Mouse (Mus musculus): ENCODE results near the gene Rpl36. TPM values are rescaled to one million over a fixed set of nuclear protein-coding genes. Genes with fewer than 3 reads are reported as not detected.

Rpl36 gene
- total and polyA plus RNA-seq, 3 experiments: 2,385 to 3,914 TPM; not detected in 1

DNA sequence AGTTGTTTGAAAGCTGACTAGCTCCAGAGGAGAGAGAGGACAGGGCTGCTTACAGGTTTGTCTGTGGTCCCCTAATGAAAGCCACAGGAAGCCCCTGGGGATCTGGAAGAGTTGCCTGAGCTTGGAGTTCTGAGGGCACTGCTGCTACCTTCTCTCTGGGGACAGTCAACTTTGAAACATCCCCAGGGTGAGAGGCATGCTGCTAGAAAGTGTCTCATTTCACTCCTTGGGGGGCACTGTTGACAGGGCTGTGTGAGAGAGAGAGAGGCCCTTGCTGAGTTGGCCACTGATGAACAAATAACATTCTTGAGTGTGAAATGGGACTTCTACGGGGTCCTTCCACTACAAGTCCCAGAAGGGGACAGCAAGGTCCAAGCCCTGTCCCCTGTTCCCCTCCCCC, 25.4 kb upstream of the Rpl36 start:
- Histone ChIP-seq H3K27me3 (ENCODE audit: control insufficient read depth in 1 of 2, insufficient read depth in 2 of 2, low read length in 2 of 2) (no peaks in the 10 kb centered on the region), H3K79me2 (ENCODE audit: control insufficient read depth, insufficient read depth, low read length, poor library complexity) (peaks cover 75% of the 10 kb centered on the region), H3K4me1 (ENCODE audit: control insufficient read depth in 1 of 2, insufficient read depth in 2 of 2, low read length in 2 of 2) (peaks cover 10 to 18% of the 10 kb centered on the region in 2 experiments; a peak in 2 of 4 replicates), H3K4me3 (ENCODE audit: control insufficient read depth in 1 of 2, insufficient read depth in 1 of 2, low read depth in 2 of 2, low read length in 2 of 2) (no peak overlapping the region), H3K27ac (ENCODE audit: control insufficient read depth, low read depth, low read length) (no peak overlapping the region), H3K9me3 (replicated peaks; ENCODE audit: insufficient read depth, low read length) (no peaks in the 10 kb centered on the region), H3K36me3 (ENCODE audit: control insufficient read depth in 1 of 2, insufficient read depth in 2 of 2, low read length in 2 of 2) (peaks cover 17 to 20% of the 10 kb centered on the region in 2 experiments), H3K9ac (ENCODE audit: control insufficient read depth, low read depth, low read length, poor library complexity, severe bottlenecking) (no peak overlapping the region)
- no peak for DNase-seq (ENCODE audit: low read depth, low spot score)
- TF ChIP-seq TBP (IDR thresholded peaks at IDR 0.05; ENCODE audit: low read depth, low read length) (no peak), NELFE (IDR thresholded peaks at IDR 0.05; ENCODE audit: low read depth, low read length) (no peak), CTCF (IDR thresholded peaks at IDR 0.05 in 2 of 3, conservative IDR thresholded peaks at IDR 0.05 in 1 of 3; ENCODE audit: control insufficient read depth in 1 of 3, insufficient read depth in 1 of 3, low read depth in 2 of 3, low read length in 3 of 3, poor library complexity in 1 of 3, severe bottlenecking in 1 of 3) (no peak), ZNF384 (IDR thresholded peaks at IDR 0.05; ENCODE audit: low read depth, low read length) (no peak), MXI1 (IDR thresholded peaks at IDR 0.05; ENCODE audit: low read depth, low read length) (no peak), RCOR1 (IDR thresholded peaks at IDR 0.05; ENCODE audit: low read depth, low read length) (no peak), GATA1 (IDR thresholded peaks at IDR 0.05; ENCODE audit: low read depth, low read length) (no peak), USF1 (IDR thresholded peaks at IDR 0.05; ENCODE audit: low read depth, low read length) (no peak), MAFK (IDR thresholded peaks at IDR 0.05; ENCODE audit: borderline replicate concordance, low read depth, low read length) (no peak), UBTF (IDR thresholded peaks at IDR 0.05; ENCODE audit: borderline replicate concordance, insufficient read depth, low read depth, low read length) (no peak), GABPA (IDR thresholded peaks at IDR 0.05; ENCODE audit: low read depth, low read length) (no peak), JUND (IDR thresholded peaks at IDR 0.05; ENCODE audit: low read depth, low read length) (no peak), NRF1 (IDR thresholded peaks at IDR 0.05; ENCODE audit: insufficient read depth, low read depth, low read length, poor library complexity, severe bottlenecking) (no peak), MYB (IDR thresholded peaks at IDR 0.05; ENCODE audit: low read depth, low read length) (no peak), SIN3A (IDR thresholded peaks at IDR 0.05; ENCODE audit: low read length) (no peak), MEF2A (IDR thresholded peaks at IDR 0.05; ENCODE audit: extremely low read depth, insufficient replicate concordance, low read depth, low read length, poor library complexity, severe bottlenecking) (no peak)

DNA sequence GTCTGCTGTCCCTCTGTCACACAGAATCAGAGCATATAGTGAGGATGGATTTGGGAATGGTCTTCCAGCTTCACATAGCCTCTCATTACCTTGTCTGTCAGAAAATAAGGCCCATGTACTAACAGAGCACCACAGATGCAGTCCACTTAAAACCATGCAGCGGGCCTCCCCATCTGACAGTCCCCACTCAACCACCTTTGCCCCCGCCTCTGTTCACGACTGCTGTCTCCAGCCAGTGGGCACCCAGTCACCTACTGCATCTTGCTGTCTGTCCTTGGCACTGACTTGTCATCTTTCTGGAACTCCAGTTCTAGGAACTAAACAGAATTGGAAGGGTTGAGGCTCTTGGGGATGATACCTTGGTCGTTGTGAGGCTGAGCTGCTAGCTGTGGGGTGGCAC, 24.3 kb upstream of the Rpl36 start:
- Histone ChIP-seq H3K4me3 (ENCODE audit: control insufficient read depth in 1 of 2, insufficient read depth in 1 of 2, low read depth in 2 of 2, low read length in 2 of 2) (no peak overlapping the region), H3K79me2 (ENCODE audit: control insufficient read depth, insufficient read depth, low read length, poor library complexity) (peaks cover 66% of the 10 kb centered on the region), H3K9ac (ENCODE audit: control insufficient read depth, low read depth, low read length, poor library complexity, severe bottlenecking) (no peak overlapping the region), H3K27ac (ENCODE audit: control insufficient read depth, low read depth, low read length) (no peak overlapping the region), H3K36me3 (ENCODE audit: control insufficient read depth in 1 of 2, insufficient read depth in 2 of 2, low read length in 2 of 2) (peaks cover 11 to 21% of the 10 kb centered on the region in 2 experiments), H3K4me1 (ENCODE audit: control insufficient read depth in 1 of 2, insufficient read depth in 2 of 2, low read length in 2 of 2) (peaks cover 6 to 12% of the 10 kb centered on the region in 2 experiments; a peak in 2 of 4 replicates), H3K9me3 (replicated peaks; ENCODE audit: insufficient read depth, low read length) (no peaks in the 10 kb centered on the region), H3K27me3 (ENCODE audit: control insufficient read depth in 1 of 2, insufficient read depth in 2 of 2, low read length in 2 of 2) (no peaks in the 10 kb centered on the region)
- TF ChIP-seq KAT2A (conservative IDR thresholded peaks at IDR 0.05; ENCODE audit: low read depth, low read length) (no peak), CTCF (IDR thresholded peaks at IDR 0.05 in 2 of 3, conservative IDR thresholded peaks at IDR 0.05 in 1 of 3; ENCODE audit: control insufficient read depth in 1 of 3, insufficient read depth in 1 of 3, low read depth in 2 of 3, low read length in 3 of 3, poor library complexity in 1 of 3, severe bottlenecking in 1 of 3) (no peak), ETS1 (IDR thresholded peaks at IDR 0.05; ENCODE audit: low read depth, low read length) (no peak), TBP (IDR thresholded peaks at IDR 0.05; ENCODE audit: low read depth, low read length) (no peak), CHD2 (IDR thresholded peaks at IDR 0.05; ENCODE audit: low read length) (no peak), ZNF384 (IDR thresholded peaks at IDR 0.05; ENCODE audit: low read depth, low read length) (no peak), USF1 (IDR thresholded peaks at IDR 0.05; ENCODE audit: low read depth, low read length) (no peak), MYB (IDR thresholded peaks at IDR 0.05; ENCODE audit: low read depth, low read length) (no peak), TAL1 (IDR thresholded peaks at IDR 0.05; ENCODE audit: low read length) (no peak), RCOR1 (IDR thresholded peaks at IDR 0.05; ENCODE audit: low read depth, low read length) (no peak), POLR2AphosphoS2 (IDR thresholded peaks at IDR 0.05; ENCODE audit: low read length) (no peak)
- no peak for DNase-seq (ENCODE audit: low read depth, low spot score)

Measured in MEL (cell line).